Mouse (Mus musculus) MEL (cell line): Measurements from ENCODE around the gene Plxdc2. TPM values are rescaled to one million over a fixed set of nuclear protein-coding genes. Genes with fewer than 3 reads are reported as not detected.

ENCODE experiments used
- DNase-seq: peaks from one replicate; pipeline ENCODE4 v3.0.0; 2011; ENCODE audit warnings: low read depth, low spot score
- H3K27ac ChIP-seq: 2 replicates; pipeline ENCODE4 v1.5.1; 2012; ENCODE audit warnings: low read depth, mild to moderate bottlenecking, control low read depth, low read length, moderate library complexity; ENCODE audit not compliant: control insufficient read depth
- H3K27me3 ChIP-seq, 2 experiments: fragments of 150-350 bp in 1 of 2; sonication (generic) in 1 of 2; 2 replicates each; pipeline ENCODE4 v1.6.1; 2012; ENCODE audit warnings: low read length in 2 of 2, mild to moderate bottlenecking in 2 of 2, improper control_type of control experiment in 1 of 2, moderate library complexity in 1 of 2; ENCODE audit not compliant: insufficient read depth in 2 of 2, control insufficient read depth in 1 of 2
- H3K36me3 ChIP-seq, 2 experiments: 2 replicates each; pipeline ENCODE4 v1.6.1; 2012 to 2014; ENCODE audit warnings: low read length in 2 of 2, improper control_type of control experiment in 1 of 2, inconsistent platforms in 1 of 2, mild to moderate bottlenecking in 1 of 2; ENCODE audit not compliant: insufficient read depth in 2 of 2, control insufficient read depth in 1 of 2
- H3K4me1 ChIP-seq, 2 experiments: fragments of 150-350 bp in 1 of 2; sonication (generic) in 1 of 2; 2 replicates each; pipeline ENCODE4 v1.6.1; 2012; ENCODE audit warnings: low read length in 2 of 2, improper control_type of control experiment in 1 of 2, mild to moderate bottlenecking in 1 of 2; ENCODE audit not compliant: insufficient read depth in 2 of 2, control insufficient read depth in 1 of 2
- H3K4me3 ChIP-seq, 2 experiments: fragments of 150-350 bp in 1 of 2; sonication (generic) in 1 of 2; 2 replicates each; pipeline ENCODE4 v1.5.1; 2012; ENCODE audit warnings: low read depth in 2 of 2, low read length in 2 of 2, mild to moderate bottlenecking in 2 of 2, moderate library complexity in 2 of 2, control low read depth in 1 of 2, improper control_type of control experiment in 1 of 2; ENCODE audit not compliant: control insufficient read depth in 1 of 2, insufficient read depth in 1 of 2
- H3K79me2 ChIP-seq: 2 replicates; pipeline ENCODE4 v1.6.1; 2012; ENCODE audit warnings: mild to moderate bottlenecking, low read length, moderate library complexity; ENCODE audit not compliant: control insufficient read depth, poor library complexity, insufficient read depth
- H3K9ac ChIP-seq: 2 replicates; pipeline ENCODE4 v1.6.1; 2012; ENCODE audit warnings: low read depth, mild to moderate bottlenecking, control low read depth, low read length, moderate library complexity; ENCODE audit not compliant: control insufficient read depth, poor library complexity, severe bottlenecking
- H3K9me3 ChIP-seq: fragments of 150-350 bp; sonication (generic); replicated peaks from 2 replicates; pipeline ENCODE4 v1.6.1; 2012; ENCODE audit warnings: mild to moderate bottlenecking, low read length, improper control_type of control experiment, moderate library complexity; ENCODE audit not compliant: insufficient read depth
- BHLHE40 ChIP-seq: IDR thresholded peaks from 2 replicates; pipeline ENCODE4 v1.6.1; 2012; ENCODE audit warnings: low read depth, mild to moderate bottlenecking, inconsistent platforms, low read length, improper control_type of control experiment, borderline replicate concordance
- CTCF ChIP-seq, 3 experiments: IDR thresholded peaks in 2 of 3; conservative IDR thresholded peaks in 1 of 3; 2 replicates each; pipeline ENCODE4 v1.5.1; 2011 to 2012; ENCODE audit warnings: low read length in 3 of 3, low read depth in 2 of 3, mild to moderate bottlenecking in 2 of 3, improper control_type of control experiment in 1 of 3, inconsistent platforms in 1 of 3, mixed read lengths in 1 of 3, moderate library complexity in 1 of 3; ENCODE audit not compliant: control insufficient read depth in 1 of 3, insufficient read depth in 1 of 3, poor library complexity in 1 of 3, severe bottlenecking in 1 of 3
- E2F4 ChIP-seq: IDR thresholded peaks from 2 replicates; pipeline ENCODE4 v1.6.1; 2011; ENCODE audit warnings: low read depth, low read length, improper control_type of control experiment, borderline replicate concordance
- ELF1 ChIP-seq: IDR thresholded peaks from 2 replicates; pipeline ENCODE4 v1.6.1; 2014; ENCODE audit warnings: low read depth, mild to moderate bottlenecking, inconsistent platforms, low read length, improper control_type of control experiment, moderate library complexity
- ETS1 ChIP-seq: IDR thresholded peaks from 2 replicates; pipeline ENCODE4 v1.6.1; 2012; ENCODE audit warnings: low read depth, mild to moderate bottlenecking, inconsistent platforms, low read length, improper control_type of control experiment, moderate library complexity
- GABPA ChIP-seq: IDR thresholded peaks from 2 replicates; pipeline ENCODE4 v1.6.1; 2012; ENCODE audit warnings: low read depth, mild to moderate bottlenecking, inconsistent platforms, low read length, improper control_type of control experiment, moderate library complexity
- GATA1 ChIP-seq: IDR thresholded peaks from 2 replicates; pipeline ENCODE4 v1.6.1; 2011; ENCODE audit warnings: low read depth, low read length, improper control_type of control experiment
- HCFC1 ChIP-seq: IDR thresholded peaks from 2 replicates; pipeline ENCODE4 v1.6.1; 2012; ENCODE audit warnings: low read depth, mild to moderate bottlenecking, inconsistent platforms, low read length, improper control_type of control experiment, moderate library complexity
- MAZ ChIP-seq: IDR thresholded peaks from 2 replicates; pipeline ENCODE4 v1.6.1; 2012; ENCODE audit warnings: low read depth, mild to moderate bottlenecking, inconsistent platforms, low read length, improper control_type of control experiment
- MEF2A ChIP-seq: IDR thresholded peaks from 2 replicates; pipeline ENCODE4 v1.6.1; 2014; ENCODE audit warnings: low read depth, mild to moderate bottlenecking, inconsistent platforms, low read length, improper control_type of control experiment; ENCODE audit not compliant: poor library complexity, insufficient replicate concordance, severe bottlenecking; ENCODE audit errors: extremely low read depth
- MXI1 ChIP-seq: IDR thresholded peaks from 2 replicates; pipeline ENCODE4 v1.6.1; 2011; ENCODE audit warnings: mild to moderate bottlenecking, low read depth, low read length, improper control_type of control experiment
- MYB ChIP-seq: IDR thresholded peaks from 2 replicates; pipeline ENCODE4 v1.6.1; 2011; ENCODE audit warnings: mild to moderate bottlenecking, low read depth, low read length, improper control_type of control experiment
- MYC ChIP-seq: IDR thresholded peaks from 2 replicates; pipeline ENCODE4 v1.6.1; 2011; ENCODE audit warnings: low read depth, mild to moderate bottlenecking, low read length, improper control_type of control experiment, moderate library complexity
- NRF1 ChIP-seq: IDR thresholded peaks from 2 replicates; pipeline ENCODE4 v1.6.1; 2014; ENCODE audit warnings: low read depth, mild to moderate bottlenecking, inconsistent platforms, low read length, improper control_type of control experiment, moderate library complexity; ENCODE audit not compliant: poor library complexity, insufficient read depth, severe bottlenecking
- POLR2A ChIP-seq, 2 experiments: IDR thresholded peaks; 2 replicates each; pipeline ENCODE4 v1.6.1; 2011 to 2012; ENCODE audit warnings: low read length in 2 of 2, mild to moderate bottlenecking in 2 of 2, control low read depth in 1 of 2, improper control_type of control experiment in 1 of 2, low read depth in 1 of 2, moderate library complexity in 1 of 2; ENCODE audit not compliant: control insufficient read depth in 1 of 2, insufficient read depth in 1 of 2, poor library complexity in 1 of 2
- POLR2AphosphoS5 ChIP-seq: IDR thresholded peaks from 2 replicates; pipeline ENCODE4 v1.6.1; 2012; ENCODE audit warnings: low read depth, borderline replicate concordance, mild to moderate bottlenecking, inconsistent platforms, low read length, moderate library complexity, mixed read lengths
- RCOR1 ChIP-seq: IDR thresholded peaks from 2 replicates; pipeline ENCODE4 v1.6.1; 2012; ENCODE audit warnings: low read depth, mild to moderate bottlenecking, inconsistent platforms, low read length, improper control_type of control experiment
- SIN3A ChIP-seq: IDR thresholded peaks from 2 replicates; pipeline ENCODE4 v1.6.1; 2012; ENCODE audit warnings: low read length, improper control_type of control experiment, inconsistent platforms
- SMC3 ChIP-seq: IDR thresholded peaks from 2 replicates; pipeline ENCODE4 v1.6.1; 2011; ENCODE audit warnings: low read depth, low read length, improper control_type of control experiment
- ZMIZ1 ChIP-seq: IDR thresholded peaks from 2 replicates; pipeline ENCODE4 v1.6.1; 2012; ENCODE audit warnings: low read depth, mild to moderate bottlenecking, inconsistent platforms, low read length, improper control_type of control experiment, moderate library complexity
- polyA plus RNA-seq, 2 experiments: library from polyadenylated mRNA; stranded (reverse) in 1 of 2; unstranded in 1 of 2; fragments of >175 nt in 1 of 2; fragments of >200 nt in 1 of 2; gene quantifications; 2 replicates each; pipeline versions ENCODE4 v1.2.1 to v1.2.4; 2012; ENCODE audit warnings: low replicate concordance in 2 of 2, low read depth in 1 of 2; ENCODE audit not compliant: insufficient read length in 2 of 2, insufficient read depth in 1 of 2, missing spikeins in 1 of 2
- total RNA-seq: library from RNA; depleted of rRNA; stranded (reverse); fragments of 300-350 nt; gene quantifications from 2 replicates; pipeline ENCODE4 v1.2.3, GENCODE M21; 2012

Plxdc2 gene
- total and polyA plus RNA-seq, 3 experiments: not detected

- no peaks in the 10 kb centered on the region for H3K27me3 ChIP-seq
- TF ChIP-seq SIN3A: no peak
- TF ChIP-seq ETS1: no peak
- TF ChIP-seq MYB: no peak
- no peak for TF ChIP-seq POLR2AphosphoS5
- TF ChIP-seq ZMIZ1: no peak
- TF ChIP-seq MAZ: no peak
- TF ChIP-seq E2F4: no peak
- TF ChIP-seq HCFC1: no peak
- TF ChIP-seq CTCF (IDR thresholded peaks at IDR 0.05 in 2 of 3, conservative IDR thresholded peaks at IDR 0.05 in 1 of 3; ENCODE audit: control insufficient read depth in 1 of 3, insufficient read depth in 1 of 3, low read depth in 2 of 3, low read length in 3 of 3, poor library complexity in 1 of 3, severe bottlenecking in 1 of 3): no peak
- no peak for TF ChIP-seq BHLHE40
- no peak for TF ChIP-seq SMC3
- no peak for TF ChIP-seq MEF2A
- TF ChIP-seq MXI1: no peak
- no peak for TF ChIP-seq GABPA
- TF ChIP-seq GATA1: no peak
- no peak for TF ChIP-seq NRF1
- TF ChIP-seq, all 39 proteins: peak for 0
- Histone ChIP-seq H3K4me1 (no peaks in the 10 kb centered on the region), H3K27ac (no peak overlapping the region), H3K9ac (no peak overlapping the region), H3K79me2 (no peaks in the 10 kb centered on the region), H3K4me3 (no peak overlapping the region), H3K36me3 (no peaks in the 10 kb centered on the region), H3K9me3 (no peaks in the 10 kb centered on the region)
- no peak for DNase-seq
These were observed 203.2 kb downstream of the Plxdc2 start for GRCm38 (mm10) chr2:16559287-16559686.

GRCm38 (mm10) chr2:16568263-16568662, 212.2 kb downstream of the Plxdc2 start:
- Histone ChIP-seq H3K4me1 (no peaks in the 10 kb centered on the region), H3K4me3 (peak overlapping the region in 1 of 2 experiments; percentile 65; a peak in 2 of 4 replicates), H3K27ac (no peak overlapping the region)
- TF ChIP-seq POLR2A (IDR thresholded peaks at IDR 0.05; ENCODE audit: control insufficient read depth in 1 of 2, insufficient read depth in 1 of 2, low read depth in 1 of 2, low read length in 2 of 2, poor library complexity in 1 of 2) (no peak), RCOR1 (no peak), MXI1 (no peak), SIN3A (no peak), ELF1 (no peak), MYC (no peak)
- TF ChIP-seq, all 39 proteins: peak for 0
- peak; percentile 2 for DNase-seq
- no peaks in the 10 kb centered on the region for H3K9me3 ChIP-seq
- H3K27me3 ChIP-seq: no peaks in the 10 kb centered on the region
- H3K9ac ChIP-seq: no peak overlapping the region
- no peaks in the 10 kb centered on the region for H3K36me3 ChIP-seq
- H3K79me2 ChIP-seq: no peaks in the 10 kb centered on the region
